Mouse (Mus musculus) testis, postnatal 14 days (tissue): Measurements from ENCODE around the gene Phactr1.

Experiments
- DNase-seq: peaks from one replicate; pipeline ENCODE4 v3.0.0; 2021; ENCODE audit warnings: low spot score

Gene Phactr1

DNA sequence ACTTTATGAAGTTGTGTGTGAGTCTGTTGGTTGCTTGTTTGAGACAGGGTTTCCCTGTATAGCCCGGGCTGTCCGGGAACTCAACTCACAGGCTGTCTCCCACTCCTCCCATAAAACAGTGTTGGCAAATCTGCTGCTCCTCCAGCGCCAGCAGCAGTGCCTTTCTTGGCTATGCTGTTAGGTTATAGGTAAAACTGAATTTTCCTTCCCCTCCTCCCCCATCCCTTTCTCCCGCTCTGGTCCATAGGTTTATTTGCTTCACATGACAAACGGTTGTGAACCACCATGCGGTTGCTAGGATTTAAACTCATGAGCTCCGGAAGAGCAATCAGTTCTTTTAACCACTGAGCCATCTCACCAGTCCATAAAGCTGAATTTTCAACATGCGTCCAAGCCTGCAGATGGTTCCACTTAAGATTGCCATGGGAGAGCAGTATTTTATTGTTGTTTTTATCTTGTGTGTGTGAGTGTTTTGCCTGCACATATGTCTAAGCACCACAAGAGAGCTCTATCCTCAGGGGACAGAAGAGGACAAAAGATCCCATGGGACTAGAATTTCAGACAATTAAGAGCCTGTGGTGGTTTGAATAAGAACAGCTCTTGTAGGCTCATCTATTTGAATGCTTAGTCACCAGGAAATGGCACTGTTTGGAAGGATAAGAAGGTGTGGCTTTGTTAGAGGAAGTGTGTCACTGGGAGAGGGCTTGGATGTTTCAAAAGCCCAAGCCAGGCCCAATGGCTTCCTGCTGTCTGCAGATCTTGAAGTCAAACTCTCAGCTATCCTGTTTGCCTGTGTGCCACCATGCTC lies 503.0 kb downstream of the Phactr1 start:
- DNase-seq, result no peak

DNA sequence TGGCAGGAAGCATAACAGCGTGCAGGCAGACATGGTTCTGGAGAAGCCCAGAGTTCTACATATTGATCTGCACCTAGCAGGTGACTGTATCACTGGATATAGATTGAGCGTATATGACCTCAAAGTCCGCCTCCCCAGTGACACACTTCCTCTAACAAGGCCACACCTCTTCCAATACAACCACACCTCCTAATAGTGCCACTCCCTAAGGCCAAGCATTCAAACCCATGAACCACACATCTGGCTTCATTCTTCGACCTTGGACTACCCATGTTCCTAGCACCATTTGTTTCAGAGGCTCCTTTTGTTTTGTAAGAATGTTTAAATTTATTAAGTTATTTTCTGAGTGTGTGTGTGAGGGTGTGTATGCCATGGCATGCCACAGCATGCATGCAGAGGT lies 507.3 kb downstream of the Phactr1 start:
- no peak for DNase-seq
